Mouse (Mus musculus) left cerebral cortex, adult 18-20 months (tissue): ENCODE measurements around the gene Sgpl1. TPM values are rescaled to one million over a fixed set of nuclear protein-coding genes. Genes with fewer than 3 reads are reported as not detected.
"Not testable (repeated sequence)": the region's sequence is repeated elsewhere in the genome, so short reads cannot be mapped to it uniquely, and the experiment has no call there.

ENCODE experiments used
- DNase-seq, 2 experiments: peaks; one replicate each; pipeline ENCODE4 v3.0.0; 2021 to 2022; ENCODE audit warnings: low spot score in 2 of 2, mixed read lengths in 1 of 2
- total RNA-seq, 2 experiments: library from RNA; stranded (reverse); gene quantifications; 2 replicates each; pipeline ENCODE4 v1.2.3; 2021

The Sgpl1 gene
- total RNA-seq, 2 experiments from 2014 or later, result 22.4 to 25.8 TPM

DNA sequence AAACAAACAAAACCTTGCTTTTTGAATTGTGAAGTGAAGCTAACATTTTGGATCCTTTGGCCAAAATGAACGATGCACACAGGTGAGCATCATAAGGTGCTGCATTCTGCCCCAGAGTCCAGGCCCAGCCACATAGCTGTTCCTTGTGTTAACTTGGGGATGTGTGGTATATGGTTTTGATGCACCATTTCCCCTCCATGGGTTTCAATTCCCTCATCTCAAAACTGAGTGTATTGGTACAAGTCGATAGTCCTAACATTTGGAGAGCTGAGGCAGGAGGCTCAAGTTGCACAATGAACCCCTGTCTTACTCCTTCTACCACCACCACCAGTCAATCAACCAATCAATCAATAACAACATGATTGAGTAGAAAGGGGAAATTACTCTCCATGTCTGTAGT is 8.9 kb upstream of the Sgpl1 start:
- no peak for DNase-seq

DNA sequence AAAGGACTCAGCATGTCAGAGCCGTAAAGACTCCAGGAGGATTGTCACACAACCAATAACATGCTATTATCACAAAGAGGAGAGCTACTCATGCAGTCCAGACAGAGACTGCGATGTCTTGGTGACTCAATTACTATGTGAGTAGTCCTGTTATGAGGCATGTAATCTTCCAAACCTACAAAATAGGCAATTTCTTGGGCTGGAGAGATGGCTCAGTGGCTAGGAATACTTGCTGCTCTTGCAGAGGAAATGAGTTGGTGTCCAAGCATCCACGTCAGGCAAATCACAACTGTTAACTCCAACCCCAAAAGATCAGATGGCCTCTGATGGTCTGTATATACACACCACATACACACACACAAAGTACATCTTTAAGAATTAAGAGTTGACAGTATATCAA is 8.1 kb upstream of the Sgpl1 start:
- DNase-seq, result no peak

DNA sequence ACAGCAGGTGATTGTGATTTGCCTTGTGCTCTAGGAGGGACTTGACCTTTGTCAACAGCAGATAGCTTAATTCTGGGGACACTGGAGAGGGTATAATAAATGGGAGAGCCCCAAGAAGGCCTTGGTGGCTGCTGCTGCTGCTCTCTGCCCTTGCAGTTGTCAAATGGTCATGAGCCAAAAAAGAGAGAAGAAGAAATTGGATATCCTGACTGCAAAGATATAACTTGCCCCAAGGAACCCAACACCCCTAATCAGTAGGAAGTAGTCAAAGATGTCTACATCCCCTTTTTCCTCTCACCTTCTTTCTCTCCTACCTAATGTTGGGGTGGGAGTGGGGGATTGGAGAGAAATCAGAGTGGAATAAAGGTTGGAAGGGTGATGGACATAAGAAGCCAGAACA is 4.6 kb upstream of the Sgpl1 start:
- DNase-seq, result no peak

DNA sequence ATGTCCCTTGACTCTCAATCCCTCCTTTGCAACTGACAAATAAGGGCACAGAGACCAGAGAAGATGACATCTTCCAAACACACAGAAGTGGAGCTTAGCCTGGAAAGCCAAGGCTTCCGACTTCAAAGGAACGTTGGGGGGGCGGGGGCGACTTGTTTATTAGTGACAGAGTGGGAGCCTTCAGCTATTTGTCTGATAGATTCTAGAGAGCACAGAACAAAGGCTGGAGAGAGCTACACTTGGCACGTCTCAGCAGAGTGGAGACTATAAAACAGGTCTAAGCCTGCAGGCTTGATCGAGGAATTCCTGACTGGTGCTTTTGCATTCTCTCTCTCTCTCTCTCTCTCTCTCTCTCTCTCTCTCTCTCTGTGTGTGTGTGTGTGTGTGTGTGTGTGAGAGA is 3.1 kb upstream of the Sgpl1 start:
- no peak for DNase-seq

DNA sequence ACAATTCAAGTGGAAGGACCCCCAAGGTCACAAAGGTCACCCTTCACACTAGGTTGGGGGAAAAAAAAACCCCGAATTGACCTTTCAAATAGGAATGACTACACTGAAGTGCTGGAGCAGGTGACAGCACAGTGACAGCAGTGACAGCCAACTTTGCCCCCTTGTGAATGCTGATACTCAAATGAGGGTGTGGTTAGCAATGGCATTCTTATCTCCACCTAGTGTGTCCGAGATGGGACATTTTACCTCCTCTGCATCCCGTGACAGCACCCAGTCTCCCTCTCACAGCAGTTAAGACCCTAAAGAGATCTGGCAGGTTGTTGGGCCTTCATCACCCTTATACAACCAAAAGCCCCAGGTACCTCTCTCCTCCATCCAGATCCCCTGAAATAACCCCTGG is 2.0 kb upstream of the Sgpl1 start:
- no peak for DNase-seq

DNA sequence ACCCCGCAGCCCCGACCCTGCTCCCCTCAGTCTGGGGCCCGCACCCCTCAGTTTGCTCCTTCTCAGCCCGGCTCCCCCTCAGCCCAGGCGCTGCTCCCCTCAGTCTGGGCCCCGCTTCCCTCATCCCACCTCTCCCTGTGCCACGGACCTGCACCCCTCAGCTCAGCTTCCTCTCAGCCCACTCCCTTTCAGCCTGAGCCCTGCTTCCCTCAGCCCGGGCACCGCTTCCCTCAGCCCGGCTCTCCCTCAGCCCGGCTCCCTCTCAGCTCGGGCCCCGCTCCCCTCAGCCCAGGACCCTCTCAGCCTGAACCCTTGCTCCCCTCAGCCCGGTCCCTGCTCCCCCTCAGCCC is 721 bp downstream of the Sgpl1 start:
- DNase-seq, result peak in 1 of 2 experiments; percentile 2

DNA sequence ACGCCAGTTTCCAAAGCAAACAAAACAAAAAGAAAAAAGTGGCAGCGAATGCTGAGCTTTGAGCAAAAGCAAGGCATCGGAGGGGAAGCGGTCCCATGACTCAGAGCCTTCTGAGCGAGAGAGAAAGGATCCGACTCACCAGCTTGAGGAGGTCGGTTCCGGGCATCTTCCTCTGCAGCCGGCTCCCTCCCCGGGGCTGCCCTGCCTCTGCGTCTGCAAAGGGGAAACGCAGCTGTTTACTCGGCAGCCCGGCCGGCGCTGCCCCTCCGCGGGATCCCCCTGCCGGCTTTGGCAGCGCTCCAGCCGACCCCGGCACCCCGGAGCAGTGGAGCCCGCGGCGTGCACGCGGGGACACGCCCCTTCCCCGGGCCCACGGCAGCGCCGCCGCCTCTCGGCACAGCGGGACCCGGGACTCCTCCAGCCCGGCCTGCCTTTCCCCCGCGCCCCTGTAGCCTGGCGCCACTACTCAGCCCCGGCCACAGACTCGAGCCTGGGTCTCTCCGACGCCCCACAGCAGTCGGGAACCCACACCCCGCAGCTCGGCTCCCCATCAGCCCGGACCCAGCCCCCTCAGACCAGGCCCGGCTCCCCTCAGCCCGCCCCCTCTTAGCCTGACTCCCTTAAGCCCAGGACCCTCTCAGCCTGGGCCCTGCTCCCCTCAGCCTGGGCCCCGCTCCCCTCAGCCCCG is 1.2 kb downstream of the Sgpl1 start:
- DNase-seq, result peak; percentile 30 to 48

DNA sequence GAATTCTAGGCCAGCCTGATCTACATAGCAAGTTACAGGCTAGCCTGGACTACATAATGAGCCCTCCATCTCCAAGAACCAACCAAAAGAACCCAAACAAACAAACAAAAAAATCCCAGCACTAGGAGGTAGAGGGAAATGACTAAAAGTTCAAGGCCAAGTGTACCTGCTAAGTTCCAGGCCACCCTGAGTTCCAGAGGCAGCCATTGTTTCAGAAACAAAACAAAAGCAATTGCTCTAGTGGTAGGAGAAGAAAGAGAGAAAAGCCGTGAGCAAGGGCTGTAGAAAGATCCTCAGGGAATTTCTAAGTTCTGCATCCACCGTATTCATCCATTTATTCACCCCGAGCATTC is 1.8 kb downstream of the Sgpl1 start:
- no peak for DNase-seq

DNA sequence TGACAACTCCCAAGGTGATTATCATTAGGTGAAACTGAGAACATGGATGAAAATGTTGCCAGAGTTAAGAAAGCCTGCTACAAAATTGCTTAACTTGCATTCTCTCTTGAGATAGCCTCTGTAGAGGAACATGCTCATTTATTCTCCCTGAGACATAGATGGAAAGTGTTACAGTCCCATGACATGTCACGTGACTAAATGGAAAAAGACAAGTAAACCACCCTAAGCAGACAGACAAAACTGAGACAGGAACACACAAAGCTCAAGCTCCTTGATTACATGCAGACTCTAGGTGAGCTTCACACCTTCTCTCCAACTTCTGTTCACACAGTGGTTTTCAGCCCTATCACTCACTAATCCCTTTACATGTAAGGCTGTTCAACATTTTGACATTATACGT is 4.2 kb downstream of the Sgpl1 start:
- no peak for DNase-seq

DNA sequence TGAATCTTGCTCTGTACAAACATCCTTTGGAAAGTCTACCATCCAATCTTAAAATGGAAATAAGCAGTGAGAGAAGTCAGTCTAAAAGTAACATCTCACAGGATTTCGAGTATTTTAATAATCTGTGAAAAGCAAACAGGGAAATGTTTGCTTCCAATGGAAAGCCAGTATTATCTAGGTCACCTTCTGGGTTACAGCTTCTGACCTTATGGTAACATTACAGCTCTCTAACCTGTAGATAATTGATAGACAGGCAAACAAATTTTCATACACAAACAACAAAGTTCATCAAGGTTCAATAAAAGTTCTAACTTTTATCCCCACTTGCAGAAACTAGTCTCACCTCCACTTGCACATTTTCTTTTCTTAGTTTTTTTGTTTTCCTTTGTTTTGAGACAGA is 9.9 kb downstream of the Sgpl1 start:
- no peak for DNase-seq

DNA sequence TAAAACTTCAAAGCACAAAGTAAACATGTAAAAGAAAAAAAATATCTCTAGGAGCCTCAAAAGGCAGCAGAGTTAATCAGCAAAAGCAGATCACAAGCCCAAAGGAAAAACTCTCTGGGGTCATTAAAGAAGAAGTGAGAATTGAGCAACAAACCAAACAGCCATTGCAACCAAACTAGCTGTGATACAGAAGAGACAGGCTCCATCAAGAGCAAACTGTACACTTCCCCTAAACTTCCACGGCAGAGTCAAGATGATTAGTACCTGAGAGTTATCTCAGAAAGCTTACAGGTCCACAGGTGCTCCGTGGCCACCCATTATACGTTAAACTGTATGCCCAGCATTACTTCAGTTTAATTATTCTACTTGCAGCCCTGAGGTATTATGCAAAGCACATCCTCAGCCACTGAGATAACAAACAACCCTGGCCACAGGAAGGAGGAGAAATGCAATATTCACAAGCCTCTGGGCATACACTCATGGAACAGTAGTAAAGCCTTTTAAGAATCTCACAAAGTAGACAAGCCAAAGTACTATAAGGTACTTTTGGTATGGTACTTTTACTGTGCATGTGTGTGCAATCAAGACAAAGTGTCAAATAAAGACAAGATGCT is 12.2 kb downstream of the Sgpl1 start:
- no peak for DNase-seq

DNA sequence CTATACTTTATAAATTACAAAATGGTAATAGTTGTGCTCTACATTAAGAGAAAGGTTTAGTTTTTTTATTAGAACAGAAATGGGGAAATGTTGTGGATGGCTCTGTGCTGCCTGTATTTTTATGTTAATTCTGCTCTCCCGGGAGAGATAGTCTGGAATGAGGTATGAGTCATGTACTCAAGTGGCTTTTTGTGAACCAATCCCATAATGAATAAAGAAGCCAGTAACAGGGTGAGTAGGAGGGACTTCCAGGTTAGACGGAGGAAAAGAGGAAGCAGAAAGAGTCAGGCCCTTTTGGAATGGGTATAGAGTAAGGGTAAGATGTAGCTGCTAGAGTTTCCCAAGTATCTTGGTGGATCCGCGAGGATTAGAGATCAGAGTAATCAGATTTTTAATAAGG is 13.5 kb downstream of the Sgpl1 start:
- DNase-seq, result no peak

DNA sequence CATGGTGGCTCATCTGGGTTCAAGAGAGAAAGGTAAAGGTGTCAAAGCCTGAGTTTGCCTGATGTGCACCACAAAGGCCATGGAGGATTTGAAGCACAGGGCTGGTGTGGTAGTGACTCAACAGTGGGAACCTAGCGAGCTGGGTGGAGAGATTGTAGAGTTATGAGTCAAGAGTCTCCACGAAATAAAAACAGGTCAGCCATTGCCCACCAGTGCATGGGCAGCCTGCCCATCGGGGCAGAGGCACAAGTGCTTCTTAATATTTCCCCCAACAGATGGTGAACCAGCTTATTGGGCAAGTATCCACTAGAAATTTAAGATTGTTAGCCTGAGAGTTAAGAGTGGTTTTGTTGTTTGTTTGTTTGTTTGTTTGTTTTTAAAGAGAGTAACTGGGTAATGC is 16.5 kb downstream of the Sgpl1 start:
- no peak for DNase-seq

DNA sequence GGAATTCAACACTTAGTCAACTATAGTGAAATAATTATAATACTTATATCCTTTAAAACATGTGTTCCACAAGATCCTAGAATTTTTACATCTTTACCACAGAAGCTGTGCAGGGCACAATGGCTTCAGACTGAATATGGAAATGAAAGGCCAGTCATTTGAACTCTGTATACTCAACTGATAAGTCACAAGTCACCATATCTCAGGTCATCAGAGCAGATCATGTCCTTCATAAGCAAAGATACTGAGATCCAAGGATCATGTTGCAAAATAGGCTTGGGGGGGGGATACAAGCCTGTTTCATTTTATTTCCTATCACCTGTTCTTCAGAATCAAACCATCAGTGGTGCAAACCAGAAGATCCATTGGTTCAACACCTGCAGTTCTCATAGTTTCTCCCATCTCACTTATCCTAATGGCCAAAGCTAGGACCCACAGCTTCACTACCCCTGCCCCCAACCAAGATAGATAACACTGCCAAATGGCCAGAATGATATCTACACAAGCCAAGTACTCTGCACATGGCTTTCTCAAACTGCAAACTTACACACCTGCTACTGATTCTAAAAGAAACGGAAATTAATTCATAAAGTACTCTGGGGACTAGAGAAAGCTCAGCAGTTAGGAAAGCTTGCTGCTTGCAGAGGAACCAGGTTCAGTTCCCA is 18.7 kb downstream of the Sgpl1 start:
- no peak for DNase-seq

DNA sequence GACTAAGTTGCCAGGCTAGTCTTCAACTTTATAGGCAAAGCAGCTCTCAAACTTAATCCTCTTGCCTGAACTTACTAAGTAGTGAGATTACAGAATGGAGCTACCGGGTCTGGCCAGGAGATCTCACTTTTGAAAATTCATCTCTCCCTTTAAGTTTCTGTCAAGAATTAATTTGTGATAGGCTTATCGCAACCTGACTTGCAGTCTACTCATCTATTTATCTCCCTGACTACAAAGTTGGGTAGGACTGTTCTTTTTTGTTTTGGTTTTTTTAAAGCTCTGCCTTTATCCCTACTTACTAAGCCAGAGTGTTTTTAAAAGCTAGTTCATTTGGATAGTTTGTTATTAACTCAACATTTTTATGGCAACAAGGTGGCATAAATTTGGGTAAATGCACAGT is 23.0 kb downstream of the Sgpl1 start:
- DNase-seq, result no peak

DNA sequence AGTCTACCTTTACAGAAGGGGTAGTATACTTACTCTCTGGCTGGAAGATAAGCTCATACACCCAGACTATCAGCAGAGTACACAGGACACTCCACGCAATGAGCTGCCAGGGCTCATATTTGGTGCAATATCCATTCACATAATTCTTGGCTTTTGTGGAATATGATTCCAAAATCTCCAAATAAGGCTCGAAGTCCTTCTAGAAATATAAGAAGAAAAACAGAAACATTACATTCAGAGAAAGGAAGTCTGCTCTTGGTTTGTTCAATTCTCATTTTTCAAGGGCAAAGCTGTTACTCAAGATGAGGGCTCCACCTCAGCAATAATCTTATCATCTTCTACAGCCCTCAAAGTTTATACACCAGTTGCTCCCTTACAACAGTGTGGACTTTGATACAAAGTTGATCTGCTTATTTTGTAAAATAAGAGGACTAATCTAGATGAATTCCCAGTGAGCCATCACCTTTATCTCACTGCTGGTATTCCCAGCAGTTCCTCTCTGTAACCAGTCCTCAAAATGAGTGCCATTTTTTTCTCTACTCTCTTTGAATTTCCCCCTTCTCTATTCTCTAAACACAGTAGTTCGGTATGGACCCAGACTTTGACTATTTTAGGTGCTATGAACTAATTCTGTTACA is 24.1 kb downstream of the Sgpl1 start:
- DNase-seq, result no peak

DNA sequence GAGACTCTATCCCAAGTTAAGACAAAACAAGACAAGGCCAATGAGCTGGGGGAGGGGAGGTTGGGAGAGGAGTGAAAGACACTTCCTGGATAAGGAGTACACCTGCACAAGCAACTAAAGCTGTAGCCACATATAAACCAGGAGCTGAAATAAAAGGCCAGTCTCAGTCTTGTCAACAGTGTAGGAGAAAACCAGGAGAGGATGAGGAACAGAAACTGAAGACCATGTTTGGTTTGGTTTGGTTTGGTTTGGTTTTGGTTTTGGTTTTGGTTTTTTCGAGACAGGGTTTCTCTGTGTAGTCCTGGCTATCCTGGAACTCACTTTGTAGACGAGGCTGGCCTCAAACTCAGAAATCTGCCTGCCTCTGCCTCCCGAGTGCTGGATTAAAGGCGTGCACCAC is 25.8 kb downstream of the Sgpl1 start:
- DNase-seq, result not testable (repeated sequence)

DNA sequence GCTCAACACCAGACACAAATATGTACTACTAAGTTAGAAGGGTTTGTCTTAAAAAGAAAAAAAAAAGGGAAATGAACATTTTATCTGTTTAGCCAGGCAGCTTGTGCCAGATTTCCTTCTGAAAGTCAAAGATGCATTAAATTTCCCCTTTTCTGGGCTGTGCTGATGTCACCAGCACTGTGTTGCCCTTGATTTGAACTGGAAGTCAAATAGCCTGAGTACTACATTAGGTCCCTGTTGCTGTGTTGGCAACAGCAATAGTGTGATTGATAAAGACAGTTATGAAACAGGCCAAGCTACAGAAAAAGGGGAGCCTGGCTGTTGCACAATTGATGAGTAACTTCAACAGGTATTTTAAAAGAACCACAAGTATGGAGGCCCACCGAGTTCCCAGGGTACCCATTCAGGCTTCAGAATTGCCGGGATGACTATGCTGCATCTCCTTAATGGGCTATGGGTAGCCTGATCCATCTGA is 33.2 kb downstream of the Sgpl1 start:
- DNase-seq, result no peak

DNA sequence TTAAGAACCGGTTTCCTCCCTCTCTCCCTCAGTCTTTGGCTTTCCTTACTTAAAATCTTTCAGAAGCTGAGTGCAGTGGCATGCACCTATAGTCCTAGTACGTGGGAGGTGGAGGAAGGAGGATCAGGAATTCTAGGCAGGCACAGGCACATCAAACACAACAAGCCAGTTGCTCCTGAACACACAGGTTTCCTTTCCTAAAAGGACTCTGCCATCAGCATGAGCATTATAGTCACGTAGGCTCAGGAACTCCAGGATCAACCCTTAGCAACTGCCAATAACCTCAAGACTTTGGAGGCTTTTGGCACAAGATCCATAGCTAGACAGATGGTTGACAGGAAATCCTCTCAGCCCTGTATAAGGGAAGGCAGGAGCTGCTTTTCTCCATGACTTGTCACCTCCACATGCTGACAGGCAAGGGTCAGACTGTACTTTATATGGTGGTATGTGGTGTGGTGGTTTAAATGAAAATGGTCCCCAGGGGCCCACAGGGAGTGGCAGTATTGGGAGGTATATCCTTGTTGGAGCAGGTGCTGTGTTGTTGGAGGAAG is 43.9 kb downstream of the Sgpl1 start:
- DNase-seq, result no peak

DNA sequence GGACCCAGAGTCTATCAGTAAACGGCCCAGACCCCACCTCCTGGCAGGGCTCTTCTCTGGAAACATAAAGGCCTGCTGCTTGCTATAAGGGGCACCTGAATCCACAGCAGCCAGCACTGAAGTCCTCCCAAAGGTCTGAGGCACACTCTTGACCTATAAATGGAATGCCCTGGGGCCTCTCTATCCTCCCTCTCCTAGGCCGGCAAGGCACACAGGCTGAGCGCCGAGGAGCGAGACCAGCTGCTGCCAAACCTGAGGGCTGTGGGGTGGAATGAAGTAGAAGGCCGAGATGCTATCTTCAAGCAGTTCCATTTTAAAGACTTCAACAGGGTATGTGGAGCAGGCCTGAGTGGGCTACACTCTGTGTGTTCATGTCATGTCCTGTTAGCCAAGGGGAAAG is 55.6 kb downstream of the Sgpl1 start:
- DNase-seq, result no peak

DNA sequence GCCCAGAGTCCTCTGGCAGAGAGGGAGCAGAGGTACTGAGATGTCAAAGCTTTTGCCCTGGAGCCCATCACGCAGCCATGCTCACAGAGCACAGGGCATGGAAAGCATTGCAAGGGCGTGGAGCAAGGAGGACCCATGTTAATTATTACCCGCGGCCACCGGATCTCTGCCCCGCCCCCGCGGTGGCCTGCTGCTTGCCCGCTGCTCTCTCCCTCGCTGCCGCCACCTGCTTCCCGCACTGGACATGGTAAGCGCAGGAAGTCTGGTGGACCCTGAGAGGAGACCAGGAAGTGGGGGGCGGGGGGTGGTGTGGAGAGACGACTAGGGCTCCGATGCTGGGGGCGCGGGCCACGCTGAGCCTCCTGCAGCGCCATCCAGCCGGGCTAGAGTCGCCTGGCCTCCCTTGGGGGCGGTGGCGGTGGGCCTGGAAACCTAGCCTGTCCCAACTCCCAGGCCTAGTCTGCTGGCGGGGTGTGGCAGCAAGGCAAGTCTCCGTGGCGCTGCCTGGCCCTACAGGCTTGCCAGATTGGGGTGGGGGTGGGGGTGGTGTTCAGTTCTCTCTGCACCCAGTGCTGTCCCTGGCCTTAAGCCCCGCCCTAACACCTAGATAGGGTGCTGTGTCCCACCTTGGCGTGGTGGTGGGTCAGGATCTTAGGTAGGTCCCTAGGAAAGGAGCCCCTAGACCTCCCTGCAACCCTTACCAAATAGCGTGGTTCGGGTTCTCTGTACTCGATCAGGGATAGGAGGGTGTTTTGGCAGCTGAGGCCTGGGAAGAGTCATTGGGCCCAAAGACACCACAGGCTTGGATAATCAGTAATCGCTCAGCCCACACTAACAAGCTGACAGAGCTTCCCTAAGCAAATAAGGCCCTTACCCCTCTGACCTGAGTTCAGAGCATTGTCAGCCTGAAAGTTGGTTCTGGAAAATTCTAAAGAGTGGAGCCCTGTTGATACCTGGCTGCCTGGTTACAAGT is 58.0 kb downstream of the Sgpl1 start, which contains the start of gene Pcbd1:
Gene Pcbd1, plus strand, starts transcription at position 162 of the 973 bp plus-strand sequence.
- DNase-seq, result no peak
